Mouse (Mus musculus): ENCODE data around the gene Slc26a5. TPM values are rescaled to one million over a fixed set of nuclear protein-coding genes. Genes with fewer than 3 reads are reported as not detected.

Gene Slc26a5
- polyA plus RNA-seq, 1 experiment, result not detected

GRCm38 (mm10) chr5:21786258-21787185, 78.9 kb downstream of the Slc26a5 start:
- peak; percentile 93 for DNase-seq
- TF ChIP-seq CTCF (IDR thresholded peaks at IDR 0.05; ENCODE audit: insufficient read depth, low read length) (no peak), POLR2A (IDR thresholded peaks at IDR 0.05; ENCODE audit: borderline replicate concordance, extremely low read depth, low read depth, low read length) (peak; percentile 90)
- Histone ChIP-seq H3K4me3 (replicated peaks; ENCODE audit: extremely low read depth, low read depth, low read length) (peak overlapping the region; percentile 99), H3K4me1 (ENCODE audit: control insufficient read depth, insufficient read depth, low read length) (peaks cover 5% of the 10 kb centered on the region)
- under 1% methylated on average over 51 of the region's 51 CpGs for WGBS

- H3K4me3 ChIP-seq (replicated peaks; ENCODE audit: extremely low read depth, low read depth, low read length), result no peak overlapping the region
- TF ChIP-seq CTCF (IDR thresholded peaks at IDR 0.05; ENCODE audit: insufficient read depth, low read length) (no peak), POLR2A (IDR thresholded peaks at IDR 0.05; ENCODE audit: borderline replicate concordance, extremely low read depth, low read depth, low read length) (no peak)
- WGBS, result 77% methylated on average over 6 of the region's 7 CpGs
- DNase-seq, result no peak
- peaks cover 5% of the 10 kb centered on the region for H3K4me1 ChIP-seq (ENCODE audit: control insufficient read depth, insufficient read depth, low read length)
Observed at GRCm38 (mm10) chr5:21785776-21786175, 79.6 kb downstream of the Slc26a5 start.

GRCm38 (mm10) chr5:21785053-21785452, 80.4 kb downstream of the Slc26a5 start, which contains the start of the genes Dnajc2 and Psmc2:
Dnajc2 (minus strand) TSS chr5:21785251.
Psmc2 (plus strand) TSS chr5:21785283.
- WGBS, result under 1% methylated on average over 37 of the region's 37 CpGs
- H3K4me3 ChIP-seq (replicated peaks; ENCODE audit: extremely low read depth, low read depth, low read length), result peak within 1 kb of the TSS; percentile 75
- peaks cover 5% of the 10 kb centered on the region for H3K4me1 ChIP-seq (ENCODE audit: control insufficient read depth, insufficient read depth, low read length)
- TF ChIP-seq POLR2A (IDR thresholded peaks at IDR 0.05; ENCODE audit: borderline replicate concordance, extremely low read depth, low read depth, low read length) (no peak), CTCF (IDR thresholded peaks at IDR 0.05; ENCODE audit: insufficient read depth, low read length) (no peak)
- peak; percentile 83 for DNase-seq

GRCm38 (mm10) chr5:21784161-21785052, 81.0 kb downstream of the Slc26a5 start:
- WGBS, result under 1% methylated on average over 51 of the region's 51 CpGs
- H3K4me3 ChIP-seq (replicated peaks; ENCODE audit: extremely low read depth, low read depth, low read length), result peak overlapping the region; percentile 75
- TF ChIP-seq POLR2A (IDR thresholded peaks at IDR 0.05; ENCODE audit: borderline replicate concordance, extremely low read depth, low read depth, low read length) (no peak), CTCF (IDR thresholded peaks at IDR 0.05; ENCODE audit: insufficient read depth, low read length) (no peak)
- peak; percentile 11 for DNase-seq
- peaks cover 5% of the 10 kb centered on the region for H3K4me1 ChIP-seq (ENCODE audit: control insufficient read depth, insufficient read depth, low read length)

- TF ChIP-seq CTCF (IDR thresholded peaks at IDR 0.05; ENCODE audit: insufficient read depth, low read length) (no peak), POLR2A (IDR thresholded peaks at IDR 0.05; ENCODE audit: borderline replicate concordance, extremely low read depth, low read depth, low read length) (no peak)
- Histone ChIP-seq H3K4me3 (replicated peaks; ENCODE audit: extremely low read depth, low read depth, low read length) (no peak overlapping the region), H3K4me1 (ENCODE audit: control insufficient read depth, insufficient read depth, low read length) (no peaks in the 10 kb centered on the region)
- DNase-seq, result no peak
- WGBS, result 95% methylated on average over 6 of the region's 6 CpGs
Observed at GRCm38 (mm10) chr5:21776491-21776890, 88.9 kb downstream of the Slc26a5 start.

GRCm38 (mm10) chr5:21769841-21770240, 95.6 kb downstream of the Slc26a5 start:
- TF ChIP-seq CTCF (IDR thresholded peaks at IDR 0.05; ENCODE audit: insufficient read depth, low read length) (no peak), POLR2A (IDR thresholded peaks at IDR 0.05; ENCODE audit: borderline replicate concordance, extremely low read depth, low read depth, low read length) (no peak)
- WGBS, result 91% methylated on average over 6 of the region's 6 CpGs
- Histone ChIP-seq H3K4me1 (ENCODE audit: control insufficient read depth, insufficient read depth, low read length) (no peaks in the 10 kb centered on the region), H3K4me3 (replicated peaks; ENCODE audit: extremely low read depth, low read depth, low read length) (no peak overlapping the region)
- no peak for DNase-seq

- Histone ChIP-seq H3K4me1 (ENCODE audit: control insufficient read depth, insufficient read depth, low read length) (no peaks in the 10 kb centered on the region), H3K4me3 (replicated peaks; ENCODE audit: extremely low read depth, low read depth, low read length) (no peak overlapping the region)
- 80% methylated on average over 4 of the region's 4 CpGs for WGBS
- DNase-seq, result no peak
- TF ChIP-seq POLR2A (IDR thresholded peaks at IDR 0.05; ENCODE audit: borderline replicate concordance, extremely low read depth, low read depth, low read length) (no peak), CTCF (IDR thresholded peaks at IDR 0.05; ENCODE audit: insufficient read depth, low read length) (no peak)
Observed at GRCm38 (mm10) chr5:21768506-21768905, 96.9 kb downstream of the Slc26a5 start.

Other genes with a start within 250 kb of the Slc26a5 start
- 1.3 and 1.8 TPM in 2 replicates for gene Fbxl13, start 220.0 kb downstream of the Slc26a5 start, polyA plus RNA-seq (2012; rRNA removed)
- gene Armc10, start 219.8 kb downstream of the Slc26a5 start, polyA plus RNA-seq (2012; rRNA removed), result 34.3 and 59.7 TPM in 2 replicates
- gene Napepld, start 164.2 kb downstream of the Slc26a5 start, polyA plus RNA-seq (2012; rRNA removed), result 3.2 and 3.6 TPM in 2 replicates
- gene Pmpcb, start 128.5 kb downstream of the Slc26a5 start, polyA plus RNA-seq (2012; rRNA removed), result 16.7 and 25.4 TPM in 2 replicates
- 5.9 and 8.5 TPM in 2 replicates for gene Dnajc2, start 80.4 kb downstream of the Slc26a5 start, polyA plus RNA-seq (2012; rRNA removed)
- 15.5 and 28.4 TPM in 2 replicates for gene Psmc2, start 80.3 kb downstream of the Slc26a5 start, polyA plus RNA-seq (2012; rRNA removed)